Mouse (Mus musculus) G1E (cell line): ENCODE results near the gene Ptpn11.

Source experiments
- CTCF ChIP-seq: IDR thresholded peaks from 2 replicates; pipeline ENCODE4 v1.5.1; 2012; ENCODE audit warnings: low read depth, low read length, inconsistent platforms, mixed read lengths
- GATA1 ChIP-seq: IDR thresholded peaks from 2 replicates; pipeline ENCODE4 v1.6.1; 2012; ENCODE audit warnings: borderline replicate concordance, low read length, inconsistent platforms, mixed read lengths

DNA sequence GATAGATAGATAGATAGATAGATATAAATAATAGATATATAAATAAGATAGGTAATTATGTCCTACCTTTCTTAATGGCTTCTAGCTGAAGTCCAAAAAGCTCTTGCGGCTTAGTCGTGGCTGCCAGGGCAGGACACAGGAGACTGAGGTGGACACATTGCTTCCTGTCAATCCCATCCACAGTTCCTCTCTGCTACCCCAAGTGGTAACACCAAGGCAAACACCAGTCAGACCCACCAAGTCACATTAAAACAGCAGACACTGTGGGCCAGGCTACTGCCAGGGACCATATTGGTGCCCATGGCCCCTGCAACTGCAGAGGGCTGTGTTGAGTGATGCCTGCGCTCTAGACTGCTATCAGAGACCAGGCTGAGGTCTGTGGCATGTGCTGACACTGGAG is 69.2 kb downstream of the Ptpn11 start:
- TF ChIP-seq CTCF (no peak), GATA1 (no peak)
